Mouse (Mus musculus) neural tube, postnatal 0 days (tissue): ENCODE measurements around the gene Arhgdia. TPM values are rescaled to one million over a fixed set of nuclear protein-coding genes. Genes with fewer than 3 reads are reported as not detected.

Experiments
- microRNA-seq: library from miRNA; unstranded; fragments of <30 nt; microRNA quantifications from one replicate; pipeline ENCODE4, GENCODE M21; 2016
- polyA plus RNA-seq: library from polyadenylated mRNA; unstranded; fragments of >200 nt; fragmentation: Nextera tagmentation; extraction: Ambion mirVana; gene quantifications from 2 replicates; pipeline ENCODE4 v1.2.1, GENCODE M21; 2015

Arhgdia gene
- polyA plus RNA-seq = 444 and 484 TPM in 2 replicates

DNA sequence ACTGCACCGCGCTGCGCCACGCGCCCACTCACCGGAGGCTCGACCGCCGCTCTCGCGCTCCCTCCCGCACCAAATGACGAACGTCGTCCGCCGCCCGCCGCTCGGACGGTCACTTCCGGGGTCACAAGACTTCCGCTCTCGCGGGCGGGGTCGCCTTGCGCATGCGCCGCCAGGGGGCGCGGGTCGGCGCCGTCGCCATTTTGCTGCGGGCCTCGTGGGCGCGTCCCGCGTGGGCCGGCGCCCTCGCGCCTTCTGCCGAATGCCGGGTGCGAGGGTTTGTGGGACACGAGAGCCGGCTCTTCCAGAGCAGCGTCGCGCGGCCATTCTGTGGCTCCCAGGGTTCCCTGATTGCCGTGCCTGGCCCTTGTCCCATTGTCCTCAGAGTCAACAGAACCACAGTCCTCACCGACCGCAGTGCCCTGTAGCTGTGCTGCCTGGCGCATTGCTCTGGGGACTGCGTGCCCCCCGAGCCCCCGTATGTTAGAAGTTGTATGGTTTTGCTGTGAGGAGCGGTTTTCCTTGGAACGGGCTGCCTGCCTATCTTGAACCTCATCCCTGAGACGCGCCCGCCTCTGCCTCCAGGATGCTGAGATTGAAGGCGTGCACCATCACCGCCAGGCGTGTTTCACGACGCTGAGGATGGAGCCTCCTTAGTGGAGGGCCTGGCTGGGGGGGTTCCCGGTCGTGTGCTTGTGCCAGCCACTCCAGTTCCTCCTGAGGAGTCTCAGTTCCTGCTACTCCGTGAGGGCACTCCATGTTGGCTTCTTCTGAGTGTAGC lies at the start of gene Arhgdia:
Arhgdia (minus strand) TSS at position 135 of the 778 bp plus-strand sequence.

DNA sequence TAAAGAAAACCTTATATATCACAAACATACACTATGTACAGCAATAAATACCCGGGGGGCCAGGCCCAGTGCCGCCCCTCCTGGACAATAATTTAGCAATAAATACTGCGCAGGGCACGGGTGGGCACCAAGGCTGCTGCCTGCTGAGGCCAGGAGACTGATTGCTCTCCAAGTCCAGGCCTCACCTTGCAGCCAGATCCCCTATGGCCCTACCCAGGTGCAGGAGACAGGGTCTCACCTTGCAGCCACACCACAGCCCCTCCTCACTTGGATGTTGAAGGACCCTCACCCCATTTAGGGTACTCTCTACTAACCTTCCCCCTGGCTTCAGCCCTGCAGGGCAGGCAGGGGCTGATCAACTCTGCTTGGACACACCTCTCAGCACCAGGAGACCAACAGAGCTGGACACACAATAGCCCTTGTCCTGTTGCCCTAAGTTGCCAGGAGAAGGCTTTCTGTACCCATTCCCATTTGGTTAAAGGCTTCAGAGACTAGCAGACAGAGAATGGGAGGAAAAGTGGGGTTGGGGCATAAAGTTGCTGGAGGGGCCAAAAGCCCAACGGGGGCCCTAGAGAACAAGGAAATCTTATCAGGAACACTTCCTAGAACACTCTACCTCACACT lies 43.8 kb upstream of the Arhgdia start, which contains the start of gene Sirt7:
Sirt7 (minus strand) TSS at position 89 of the 624 bp plus-strand sequence.

DNA sequence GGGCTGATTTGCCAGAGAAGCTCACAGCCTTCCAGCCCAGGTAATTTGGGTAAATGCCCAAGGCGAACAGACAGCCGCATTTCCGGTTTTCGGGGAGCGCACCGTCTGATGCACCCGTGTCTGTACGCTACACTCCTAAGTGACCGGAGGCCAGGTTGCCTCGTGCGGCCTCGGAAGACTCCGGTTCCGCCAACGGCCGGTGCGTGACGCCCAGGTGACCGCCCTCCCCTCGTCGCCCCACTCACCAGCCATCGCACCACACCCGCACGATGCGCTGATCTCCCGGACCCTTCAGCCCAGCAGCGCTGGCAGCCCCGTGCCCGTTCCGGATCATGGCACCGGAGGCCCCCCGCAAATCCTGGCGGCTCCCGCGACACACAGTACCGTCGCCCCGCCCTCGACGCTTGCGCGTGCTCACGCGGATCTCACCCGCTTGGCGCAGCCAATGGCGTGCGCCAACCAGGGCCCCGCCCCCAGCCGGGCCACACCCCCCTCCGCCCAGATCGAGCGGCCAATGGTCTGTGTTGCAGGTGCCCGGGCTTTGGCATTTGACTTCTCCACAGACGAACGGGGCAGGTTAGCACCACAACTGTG lies 36.2 kb upstream of the Arhgdia start, which contains the start of gene Pcyt2:
Pcyt2 (minus strand) TSS at position 418 of the 594 bp plus-strand sequence.

DNA sequence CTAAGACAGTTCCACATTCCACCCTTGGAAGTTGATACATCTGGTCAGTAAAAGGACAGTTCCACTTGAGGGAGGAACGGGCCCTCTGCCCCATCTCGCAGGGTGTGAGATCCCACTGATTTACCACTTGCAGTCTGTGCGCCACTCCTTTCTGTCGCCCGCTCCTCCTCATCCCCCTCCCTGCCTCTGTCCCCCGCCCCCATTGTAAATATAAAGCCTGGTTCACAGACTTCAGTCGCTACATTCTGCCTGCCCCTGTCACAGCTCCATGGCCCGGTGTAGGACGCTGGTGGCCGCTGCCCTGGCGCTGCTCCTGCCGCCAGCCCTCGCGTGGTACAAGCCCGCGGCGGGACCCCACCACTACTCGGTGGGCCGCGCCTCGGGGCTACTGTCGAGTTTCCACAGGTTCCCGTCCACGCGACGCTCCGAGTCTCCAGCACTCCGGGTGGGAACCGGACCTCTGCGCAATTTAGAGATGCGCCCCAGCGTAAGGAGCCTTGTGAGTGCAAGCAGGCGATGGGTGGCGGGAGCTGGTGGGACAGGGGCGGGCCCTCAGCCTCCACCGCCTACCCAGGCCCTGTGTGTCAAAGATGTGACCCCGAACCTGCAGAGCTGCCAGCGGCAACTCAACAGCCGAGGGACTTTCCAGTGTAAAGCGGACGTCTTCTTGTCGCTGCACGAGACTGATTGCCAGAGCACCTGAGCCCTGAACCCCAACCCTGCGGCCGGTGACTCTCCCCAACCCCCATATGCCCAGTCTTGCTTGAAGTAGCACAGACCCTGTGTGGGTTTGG lies 27.0 kb upstream of the Arhgdia start, which contains the start of gene Npb:
Npb (plus strand) TSS at position 237 of the 794 bp plus-strand sequence.

DNA sequence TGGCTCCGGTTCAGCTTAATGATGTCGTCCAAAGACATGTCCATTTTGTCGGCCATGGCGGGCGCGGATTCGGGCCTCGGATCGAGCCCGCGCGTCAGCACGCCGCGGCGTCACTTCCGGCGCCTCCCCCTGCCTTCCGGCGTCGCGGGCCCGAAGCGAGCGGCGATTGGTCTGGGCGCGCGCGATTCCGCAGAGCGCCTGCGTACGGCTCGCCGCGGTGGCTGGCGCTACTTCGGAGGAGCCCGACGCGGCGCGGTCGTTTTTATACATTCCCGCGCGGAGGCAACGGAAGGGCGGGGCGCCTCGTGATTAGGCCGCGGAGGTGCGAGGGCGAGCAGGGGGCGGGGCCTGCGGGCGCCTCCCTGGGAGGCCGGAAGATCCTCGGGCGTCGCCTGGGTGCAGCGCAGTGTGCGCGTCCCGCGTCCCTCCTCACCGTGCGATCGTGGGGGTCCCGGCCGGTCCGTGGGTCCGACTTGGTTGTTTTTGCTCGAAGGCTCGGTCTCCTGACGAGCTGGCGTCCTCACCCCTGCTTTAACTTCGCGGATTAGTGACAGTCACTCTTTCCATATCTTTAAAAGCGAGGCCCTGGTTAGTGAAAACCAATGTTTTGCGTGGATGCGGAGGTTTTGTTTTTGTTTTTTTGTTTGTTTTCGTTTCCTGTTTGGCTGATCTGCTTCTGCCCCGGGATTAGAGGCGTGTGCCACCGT lies 17.0 kb upstream of the Arhgdia start, which contains the start of the genes Alyref and Anapc11:
Alyref (minus strand) TSS at position 83 of the 707 bp plus-strand sequence.
Anapc11 (plus strand) TSS at position 139 of the 707 bp plus-strand sequence.

DNA sequence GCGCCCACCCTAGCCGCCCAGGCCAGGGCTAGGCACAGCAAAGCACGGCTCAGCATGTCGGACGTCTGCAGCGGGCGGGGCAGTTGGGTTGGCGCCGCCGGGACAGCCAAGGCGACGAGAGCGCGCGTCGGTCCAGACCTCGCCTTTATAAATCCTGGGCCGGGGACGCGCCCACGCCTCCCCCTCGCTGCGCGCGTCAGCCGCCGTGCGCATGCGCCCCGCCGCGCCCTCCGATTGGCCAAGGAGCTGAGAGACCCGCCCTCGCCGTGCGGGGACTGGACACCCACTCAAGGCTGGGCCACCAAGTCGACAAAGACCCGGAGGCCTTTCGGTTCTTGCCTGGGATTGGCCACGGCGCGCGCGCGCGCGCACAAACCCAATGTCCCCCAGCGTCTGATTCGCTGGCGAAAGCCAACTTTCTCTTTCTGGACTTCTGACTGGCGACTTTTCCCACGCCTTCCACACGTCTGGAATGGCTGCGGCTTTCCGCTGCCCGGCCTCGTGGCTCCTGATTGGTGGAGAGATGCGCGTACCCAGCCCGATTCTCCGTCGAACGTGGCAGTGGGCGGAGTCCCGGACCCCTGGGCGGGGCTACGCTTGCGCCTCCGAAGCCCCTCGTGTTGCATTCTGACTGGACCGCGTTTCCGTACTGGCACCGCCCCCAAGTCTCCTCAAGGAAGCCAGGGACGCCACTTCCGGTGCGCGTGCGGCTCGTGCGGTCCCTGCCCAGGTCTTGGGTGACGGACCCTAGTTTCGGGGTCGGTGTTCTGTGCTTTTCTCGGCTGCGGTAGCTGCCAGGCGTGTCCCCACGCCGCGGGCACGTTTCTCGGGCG lies 8.5 kb downstream of the Arhgdia start, which contains the start of gene P4hb:
P4hb (minus strand) TSS at position 502 of the 833 bp plus-strand sequence.

DNA sequence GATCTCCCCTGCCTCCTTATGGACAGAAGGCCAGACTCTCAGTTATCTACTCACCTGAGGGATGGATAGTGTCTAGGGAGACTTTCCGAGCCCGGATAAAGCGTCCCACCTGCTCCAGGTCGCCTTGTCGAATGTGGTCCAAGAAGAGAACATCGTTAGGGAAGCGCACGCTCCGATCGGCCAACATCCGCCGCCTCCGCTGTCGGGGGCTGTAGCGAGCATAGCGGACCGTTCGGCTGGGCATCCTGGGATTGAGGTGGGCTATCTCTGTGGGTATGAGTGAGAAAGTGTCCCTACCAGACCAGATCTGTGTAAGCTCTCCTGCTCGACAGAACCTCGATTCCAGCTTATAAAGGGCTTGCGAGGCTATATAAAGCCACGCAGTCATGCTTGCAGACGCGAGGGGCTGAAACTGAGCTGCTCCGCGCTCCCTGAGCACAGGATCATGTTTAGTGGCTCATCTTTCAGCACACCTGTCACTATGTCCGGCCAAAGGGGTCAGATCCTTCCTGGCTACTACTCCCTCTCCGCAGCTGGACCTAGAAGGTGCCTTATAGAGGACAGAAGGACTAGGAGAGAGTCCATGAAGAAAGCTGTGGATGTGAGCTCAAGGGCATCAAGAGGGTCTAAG lies 30.5 kb downstream of the Arhgdia start, which contains the start of gene Ppp1r27:
Ppp1r27 (minus strand) TSS at position 323 of the 631 bp plus-strand sequence.

DNA sequence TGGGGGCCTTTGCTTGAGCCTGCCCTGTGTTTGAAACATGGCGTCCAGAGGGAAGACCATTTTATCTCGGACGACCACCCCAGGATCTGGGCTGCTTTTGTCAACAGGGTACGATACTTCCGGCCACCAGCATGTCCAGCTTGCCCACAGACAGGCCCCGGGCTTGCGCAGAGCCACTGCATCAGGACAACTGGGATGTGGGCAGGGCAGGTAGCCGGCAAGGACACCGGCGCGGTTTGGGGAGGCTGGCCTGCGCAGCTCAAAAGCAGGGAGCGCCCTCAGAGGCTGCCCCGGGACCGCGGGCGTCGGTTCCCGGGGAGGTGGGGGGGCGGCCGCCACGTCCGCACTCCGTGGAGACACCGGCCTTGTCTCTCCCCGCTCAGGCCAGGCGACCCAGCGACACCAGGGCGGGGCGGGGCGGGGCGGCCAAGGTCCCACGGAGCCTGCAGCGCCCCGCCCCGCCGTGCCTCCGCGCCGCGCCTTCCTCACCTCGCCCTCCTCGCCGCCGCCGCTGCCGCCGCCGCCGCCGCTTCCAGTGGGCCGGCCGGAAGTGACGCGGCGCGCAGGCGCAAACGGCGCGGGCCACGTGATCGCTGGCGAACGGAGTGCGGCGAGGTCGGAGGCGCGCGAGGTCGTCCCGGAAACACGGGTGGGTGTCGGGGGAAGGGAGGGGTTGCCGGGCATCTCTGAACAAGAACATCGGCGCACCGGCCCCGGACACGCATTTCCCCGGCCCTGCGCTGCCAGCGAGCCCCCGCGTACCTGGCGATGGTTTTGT lies 32.1 kb downstream of the Arhgdia start, which contains the start of gene Mcrip1:
Mcrip1 (minus strand) TSS at position 560 of the 778 bp plus-strand sequence.

DNA sequence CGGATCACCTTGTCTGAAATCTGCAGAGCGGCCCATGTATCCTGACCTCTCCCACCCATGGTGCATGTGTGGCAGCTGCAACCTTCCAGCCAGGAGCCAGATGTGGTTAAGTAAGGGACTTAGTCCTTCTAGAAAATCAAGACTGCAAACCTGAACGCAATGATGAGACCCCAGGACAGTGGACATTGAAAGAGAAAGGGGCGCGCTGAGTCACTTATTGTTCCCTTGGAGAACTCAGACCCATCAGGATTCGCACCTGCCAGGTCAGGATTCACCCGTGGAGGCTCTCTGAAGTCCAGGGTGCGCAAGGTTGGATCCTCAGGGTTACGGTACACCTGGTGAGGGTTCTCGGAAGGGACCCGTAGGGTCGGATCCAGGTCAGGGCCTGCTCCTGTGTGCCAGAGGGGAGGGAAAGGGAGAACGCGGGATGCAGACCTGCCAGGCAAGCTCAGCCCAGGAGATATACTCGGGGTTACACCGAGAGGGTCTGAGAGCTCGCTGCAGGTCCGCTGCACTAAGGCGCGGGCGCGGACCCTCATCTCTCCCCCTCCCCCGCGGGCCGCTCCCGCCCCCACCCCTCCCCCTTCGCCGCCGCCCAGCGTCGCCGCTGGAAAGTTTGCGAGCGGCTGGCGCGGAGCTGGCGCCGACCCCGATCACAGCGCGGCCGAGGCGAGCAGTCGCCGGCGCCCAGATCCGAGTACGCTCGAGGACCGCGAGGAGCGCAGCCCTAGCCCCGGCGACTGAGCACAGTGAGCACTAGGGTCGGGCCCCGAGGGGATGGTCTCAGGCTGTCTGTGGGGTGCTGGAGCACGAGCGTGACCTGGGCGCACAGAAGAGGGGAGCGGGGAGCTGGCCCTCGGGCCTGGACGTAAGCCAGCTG lies 51.1 kb downstream of the Arhgdia start, which contains the start of gene Gcgr:
Gcgr (plus strand) TSS at position 615 of the 880 bp plus-strand sequence.

Small RNA genes lying within 50 kb of the gene (microRNA-seq; reads per million reads assigned to microRNA genes)
- gene Mir6936 = 1.2 reads per million

Other genes starting within 250 kb of the Arhgdia start
- gene Actg1, start 233.1 kb downstream of the Arhgdia start, polyA plus RNA-seq = 3,213 and 3,438 TPM in 2 replicates
- 1.2 and 1.4 TPM in 2 replicates for gene Fscn2, start 220.1 kb downstream of the Arhgdia start, polyA plus RNA-seq
- gene Faap100, start 202.9 kb downstream of the Arhgdia start, polyA plus RNA-seq = 55.9 and 70.0 TPM in 2 replicates
- 25.7 and 27.7 TPM in 2 replicates for gene Nploc4, start 143.9 kb downstream of the Arhgdia start, polyA plus RNA-seq
- gene Tspan10, start 139.0 kb downstream of the Arhgdia start, polyA plus RNA-seq = not detected in 2 replicates
- gene Pde6g, start 128.1 kb downstream of the Arhgdia start, polyA plus RNA-seq = 0.15 TPM in 1 of 2 replicates, not detected in the other
- gene Oxld1, start 123.6 kb downstream of the Arhgdia start, polyA plus RNA-seq = 15.1 and 15.8 TPM in 2 replicates
- 16.5 and 23.4 TPM in 2 replicates for gene Ccdc137, start 123.5 kb downstream of the Arhgdia start, polyA plus RNA-seq
- 86.7 and 89.4 TPM in 2 replicates for gene Arl16, start 114.0 kb downstream of the Arhgdia start, polyA plus RNA-seq
- 156 and 163 TPM in 2 replicates for gene Mrpl12, start 97.0 kb downstream of the Arhgdia start, polyA plus RNA-seq
- 29.1 and 32.5 TPM in 2 replicates for gene Slc25a10, start 89.8 kb downstream of the Arhgdia start, polyA plus RNA-seq
- gene Gcgr, start 50.9 kb downstream of the Arhgdia start, polyA plus RNA-seq = 0.29 and 0.30 TPM in 2 replicates
- gene Mcrip1, start 31.9 kb downstream of the Arhgdia start, polyA plus RNA-seq = 238 and 259 TPM in 2 replicates
- gene Ppp1r27, start 30.5 kb downstream of the Arhgdia start, polyA plus RNA-seq = not detected in 2 replicates
- 213 and 228 TPM in 2 replicates for gene P4hb, start 8.4 kb downstream of the Arhgdia start, polyA plus RNA-seq
- 163 and 172 TPM in 2 replicates for gene Alyref, start 16.7 kb upstream of the Arhgdia start, polyA plus RNA-seq
- gene Anapc11, start 16.8 kb upstream of the Arhgdia start, polyA plus RNA-seq = 220 and 225 TPM in 2 replicates
- gene Npb, start 26.9 kb upstream of the Arhgdia start, polyA plus RNA-seq = 1.8 and 3.2 TPM in 2 replicates
- 162 and 185 TPM in 2 replicates for gene Pcyt2, start 36.3 kb upstream of the Arhgdia start, polyA plus RNA-seq
- 42.3 and 44.0 TPM in 2 replicates for gene Sirt7, start 43.6 kb upstream of the Arhgdia start, polyA plus RNA-seq
- 47.6 and 50.2 TPM in 2 replicates for gene Mafg, start 52.0 kb upstream of the Arhgdia start, polyA plus RNA-seq
- 8.8 and 9.5 TPM in 2 replicates for gene Pycr1, start 62.1 kb upstream of the Arhgdia start, polyA plus RNA-seq
- gene Myadml2, start 66.5 kb upstream of the Arhgdia start, polyA plus RNA-seq = 1.6 and 2.8 TPM in 2 replicates
- 13.9 and 15.4 TPM in 2 replicates for gene Notum, start 79.6 kb upstream of the Arhgdia start, polyA plus RNA-seq
- 134 and 150 TPM in 2 replicates for gene Aspscr1, start 91.3 kb upstream of the Arhgdia start, polyA plus RNA-seq
- 103 and 104 TPM in 2 replicates for gene Cenpx, start 132.1 kb upstream of the Arhgdia start, polyA plus RNA-seq
- 45.3 and 62.8 TPM in 2 replicates for gene Lrrc45, start 132.3 kb upstream of the Arhgdia start, polyA plus RNA-seq
- 617 and 689 TPM in 2 replicates for gene Rac3, start 139.8 kb upstream of the Arhgdia start, polyA plus RNA-seq
- gene Dcxr, start 145.7 kb upstream of the Arhgdia start, polyA plus RNA-seq = 25.0 and 27.0 TPM in 2 replicates
- 4.1 and 4.5 TPM in 2 replicates for gene Cbr2, start 150.5 kb upstream of the Arhgdia start, polyA plus RNA-seq
- gene Hmga1b, start 181.2 kb upstream of the Arhgdia start, polyA plus RNA-seq = 1.8 and 2.9 TPM in 2 replicates
- 98.9 and 123 TPM in 2 replicates for gene Rfng, start 202.6 kb upstream of the Arhgdia start, polyA plus RNA-seq
- 236 and 269 TPM in 2 replicates for gene Gps1, start 202.6 kb upstream of the Arhgdia start, polyA plus RNA-seq
- gene Dus1l, start 214.8 kb upstream of the Arhgdia start, polyA plus RNA-seq = 34.8 and 41.7 TPM in 2 replicates
- gene Fasn, start 242.9 kb upstream of the Arhgdia start, polyA plus RNA-seq = 47.3 and 79.1 TPM in 2 replicates